Mouse (Mus musculus) erythroid progenitor cell, adult 5-6 weeks (primary cell): ENCODE measurements around the gene Tmem248. TPM values are rescaled to one million over a fixed set of nuclear protein-coding genes. Genes with fewer than 3 reads are reported as not detected.

Experiments
- ATAC-seq: replicated peaks from 2 replicates; pipeline ENCODE4 v1.8.0; 2016; ENCODE audit warnings: moderate number of reproducible peaks, mild to moderate bottlenecking, moderate TSS enrichment, inconsistent platforms; ENCODE audit not compliant: poor library complexity, low FRiP score, severe bottlenecking
- total RNA-seq, 2 experiments: library from RNA; stranded (forward) in 1 of 2; stranded (reverse) in 1 of 2; fragments of 150-400 nt in 1 of 2; fragments of 186-747, 209-891 nt in 1 of 2; gene quantifications; 2 replicates each; pipeline versions ENCODE4 v1.2.3 to v1.2.4; 2015 to 2017; ENCODE audit warnings: low replicate concordance in 2 of 2

The Tmem248 gene
- total RNA-seq, 2 experiments from 2014 or later: 27.7 to 32.0 TPM

GRCm38 (mm10) chr5:130255017-130255720, 38.3 kb downstream of the Tmem248 start, which contains the start of the genes Sbds and Tyw1:
TSS of gene Sbds (minus strand) at chr5:130255530.
TSS of gene Tyw1 (plus strand) at chr5:130255619.
- peak; percentile 82 for ATAC-seq

- ATAC-seq: peak; percentile 5
Measured at GRCm38 (mm10) chr5:130255799-130256525, 39.1 kb downstream of the Tmem248 start.

- peak; percentile 91 for ATAC-seq
Measured at GRCm38 (mm10) chr5:130256678-130257271, 39.9 kb downstream of the Tmem248 start.

GRCm38 (mm10) chr5:130257303-130257702, 40.4 kb downstream of the Tmem248 start:
- no peak for ATAC-seq

- no peak for ATAC-seq
Measured at GRCm38 (mm10) chr5:130263454-130263853, 46.6 kb downstream of the Tmem248 start.

- no peak for ATAC-seq
Measured at GRCm38 (mm10) chr5:130264433-130265005, 47.6 kb downstream of the Tmem248 start.

- peak; percentile 68 for ATAC-seq
Measured at GRCm38 (mm10) chr5:130266651-130267050, 49.8 kb downstream of the Tmem248 start.

- ATAC-seq: no peak
Measured at GRCm38 (mm10) chr5:130267316-130267715, 50.4 kb downstream of the Tmem248 start.

- ATAC-seq: no peak
Measured at GRCm38 (mm10) chr5:130268976-130269375, 52.1 kb downstream of the Tmem248 start.

- ATAC-seq: no peak
Measured at GRCm38 (mm10) chr5:130272344-130272743, 55.5 kb downstream of the Tmem248 start.

- ATAC-seq: no peak
Measured at GRCm38 (mm10) chr5:130273046-130273445, 56.2 kb downstream of the Tmem248 start.

- ATAC-seq: no peak
Measured at GRCm38 (mm10) chr5:130275509-130275908, 58.6 kb downstream of the Tmem248 start.

GRCm38 (mm10) chr5:130278011-130278472, 61.2 kb downstream of the Tmem248 start:
- no peak for ATAC-seq

GRCm38 (mm10) chr5:130283079-130283732, 66.3 kb downstream of the Tmem248 start:
- no peak for ATAC-seq

- no peak for ATAC-seq
Measured at GRCm38 (mm10) chr5:130288106-130288505, 71.2 kb downstream of the Tmem248 start.

- ATAC-seq: no peak
Measured at GRCm38 (mm10) chr5:130290242-130290641, 73.4 kb downstream of the Tmem248 start.

GRCm38 (mm10) chr5:130290775-130291174, 73.9 kb downstream of the Tmem248 start:
- ATAC-seq: no peak

GRCm38 (mm10) chr5:130292976-130293375, 76.1 kb downstream of the Tmem248 start:
- no peak for ATAC-seq
